Mouse (Mus musculus): ENCODE results near the gene Rexo5.

Gene Rexo5

GRCm38 (mm10) chr7:119892742-119893141, 98.9 kb downstream of the Rexo5 start:
- no peak for DNase-seq (ENCODE audit: low read depth)

- DNase-seq (ENCODE audit: low read depth): no peak
Observed at GRCm38 (mm10) chr7:119894818-119895544, 101.2 kb downstream of the Rexo5 start.

DNA sequence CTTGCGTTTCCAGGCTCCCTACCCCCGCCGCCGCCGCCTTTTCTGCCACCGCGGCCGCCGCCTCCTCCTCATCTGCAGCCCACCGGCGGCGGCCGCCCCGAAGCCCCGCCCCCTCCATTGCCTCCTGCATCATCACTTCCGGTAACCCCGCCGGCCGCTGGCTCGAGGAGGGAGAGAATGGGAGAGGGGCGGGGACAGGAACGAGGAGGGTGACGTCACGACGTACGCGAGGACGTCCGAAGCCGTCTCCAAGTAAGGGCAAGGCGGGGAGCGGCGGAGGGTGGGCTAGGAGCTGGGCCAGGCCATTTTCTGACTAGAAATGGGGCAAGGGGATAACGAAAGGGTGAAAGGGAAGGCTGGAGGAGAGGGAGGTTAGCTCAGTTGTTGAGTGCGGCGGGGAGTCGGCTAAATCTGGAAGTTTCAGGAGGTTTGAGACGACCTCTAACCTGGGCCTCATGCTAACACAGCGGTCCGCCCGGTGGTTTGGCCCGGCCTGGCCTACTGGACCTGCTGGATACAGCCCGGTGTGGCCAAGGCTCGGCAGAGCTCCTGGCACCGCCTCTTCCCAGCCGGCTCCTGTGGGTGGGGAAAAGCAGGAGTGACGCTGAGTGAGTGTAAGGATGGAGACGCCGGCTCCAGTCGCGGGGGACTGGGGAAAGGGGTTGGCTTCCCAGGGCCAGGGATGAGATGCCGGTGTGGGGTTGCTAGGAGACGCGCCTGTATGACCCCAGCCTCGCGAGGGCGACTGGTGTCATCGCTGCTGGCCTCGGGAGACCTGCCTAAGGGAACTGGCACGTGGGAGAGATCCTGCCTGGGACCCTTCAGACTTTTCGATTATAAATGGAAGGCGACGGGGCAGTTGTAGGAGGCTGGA, 102.1 kb downstream of the Rexo5 start, which contains the start of the genes Lyrm1 and Dcun1d3:
Lyrm1 (plus strand) TSS at position 223 of the 874 bp plus-strand sequence.
Dcun1d3 (minus strand) TSS at position 660 of the 874 bp plus-strand sequence.
- DNase-seq (ENCODE audit: low read depth): peak; percentile 88

DNA sequence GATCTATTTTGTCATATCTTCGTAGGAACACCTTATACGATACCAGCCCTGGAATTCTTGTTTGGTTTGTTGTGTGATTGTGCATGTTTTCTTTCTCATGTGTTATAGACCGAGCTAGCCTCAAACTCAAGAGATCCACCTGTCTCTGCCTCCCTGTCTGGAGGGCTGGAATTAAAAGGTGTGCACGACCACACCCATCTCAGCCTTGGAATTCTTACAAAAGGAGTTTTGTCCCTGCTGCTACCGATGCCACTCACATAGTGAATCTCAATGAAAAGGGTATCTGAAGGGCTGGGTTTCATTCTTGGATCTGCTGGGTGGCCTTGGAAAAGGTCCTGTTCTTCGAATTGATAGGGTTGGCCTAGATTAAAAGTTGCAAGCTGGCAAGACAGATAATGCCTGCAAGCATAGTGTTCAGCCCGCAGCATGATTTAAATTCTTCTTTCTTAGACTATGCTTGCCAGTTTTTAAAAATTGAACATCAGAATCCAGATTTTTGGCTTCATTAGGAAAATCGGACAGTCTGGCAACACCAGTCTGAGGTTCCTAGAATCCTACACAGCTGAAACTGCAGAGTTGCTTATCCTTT, 103.8 kb downstream of the Rexo5 start:
- DNase-seq (ENCODE audit: low read depth): peak; percentile 34

DNA sequence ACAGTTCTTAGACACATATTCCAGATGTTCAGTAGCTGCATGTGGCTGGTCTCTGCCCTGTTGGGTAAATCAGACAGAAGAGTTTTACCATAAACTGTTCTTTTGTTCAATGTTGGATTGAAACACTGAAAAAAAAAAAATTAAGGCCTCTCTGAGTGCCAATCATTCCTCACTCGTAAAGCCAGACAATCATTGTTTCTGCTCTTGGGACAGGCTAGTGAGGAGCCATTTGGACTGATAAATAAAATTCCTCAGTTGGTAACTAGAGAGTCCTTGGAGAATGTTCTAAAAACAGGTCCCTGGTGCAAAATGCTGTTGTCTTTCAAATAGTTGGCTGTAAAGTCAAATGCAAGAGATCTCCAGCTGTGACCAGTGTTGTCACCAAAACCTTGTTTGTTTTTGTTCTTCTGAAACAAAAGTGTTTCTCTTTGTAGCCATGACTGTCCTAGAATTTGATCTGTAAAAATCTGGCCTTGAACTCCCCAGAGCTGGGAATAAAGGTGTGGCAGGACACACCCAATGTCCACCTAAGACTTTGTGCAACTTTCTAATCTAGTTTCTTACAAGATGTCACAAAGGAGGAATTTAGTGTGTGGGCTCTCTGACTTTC, 104.5 kb downstream of the Rexo5 start:
- no peak for DNase-seq (ENCODE audit: low read depth)
